Mouse (Mus musculus) CH12.LX (cell line): Measurements from ENCODE around the gene Gtpbp8. TPM values are rescaled to one million over a fixed set of nuclear protein-coding genes. Genes with fewer than 3 reads are reported as not detected.

Source experiments
- DNase-seq: peaks from one replicate; pipeline ENCODE4 v3.0.0-alpha.2; 2013; ENCODE audit errors: extremely low read depth
- H3K27ac ChIP-seq: 2 replicates; pipeline ENCODE4 v1.5.1; 2012; ENCODE audit warnings: low read depth, mild to moderate bottlenecking, control low read depth, moderate library complexity; ENCODE audit not compliant: insufficient read depth
- H3K27me3 ChIP-seq: replicated peaks from 2 replicates; pipeline ENCODE3; 2012; ENCODE audit warnings: inconsistent platforms
- H3K36me3 ChIP-seq, 2 experiments: replicated peaks in 1 of 2; 2 replicates each; pipeline versions ENCODE3 to v1.6.1; 2012; ENCODE audit warnings: inconsistent platforms in 1 of 2, low read length in 1 of 2, mild to moderate bottlenecking in 1 of 2, mixed read lengths in 1 of 2, moderate library complexity in 1 of 2; ENCODE audit not compliant: control insufficient read depth in 1 of 2, insufficient read depth in 1 of 2
- H3K4me1 ChIP-seq, 2 experiments: 2 replicates each; pipeline ENCODE4 v1.6.1; 2012; ENCODE audit warnings: inconsistent platforms in 1 of 2, moderate library complexity in 1 of 2; ENCODE audit not compliant: insufficient read depth in 2 of 2, control insufficient read depth in 1 of 2
- H3K4me2 ChIP-seq: 2 replicates; pipeline ENCODE4 v1.6.1; 2012; ENCODE audit warnings: low read depth, mild to moderate bottlenecking, control low read depth; ENCODE audit not compliant: poor library complexity, insufficient read depth, severe bottlenecking
- H3K4me3 ChIP-seq, 3 experiments: fragments of 150-350 bp in 1 of 3; sonication (generic) in 1 of 3; replicated peaks in 1 of 3; 2 replicates each; pipeline versions ENCODE3 to v1.5.1; 2011 to 2012; ENCODE audit warnings: low read depth in 2 of 3, low read length in 2 of 3, mild to moderate bottlenecking in 2 of 3, moderate library complexity in 2 of 3, control low read depth in 1 of 3, improper control_type of control experiment in 1 of 3, inconsistent platforms in 1 of 3, mixed read lengths in 1 of 3; ENCODE audit not compliant: poor library complexity in 1 of 3
- H3K79me2 ChIP-seq: replicated peaks from 2 replicates; pipeline ENCODE4 v1.6.1; 2012; ENCODE audit warnings: mild to moderate bottlenecking, moderate library complexity; ENCODE audit not compliant: control insufficient read depth, poor library complexity, insufficient read depth, severe bottlenecking; ENCODE audit errors: extremely low read depth
- H3K9ac ChIP-seq: 2 replicates; pipeline ENCODE4 v1.6.1; 2012; ENCODE audit warnings: low read depth, mild to moderate bottlenecking, control low read depth, moderate library complexity; ENCODE audit not compliant: insufficient read depth
- H3K9me3 ChIP-seq: replicated peaks from 2 replicates; pipeline ENCODE3; 2012; ENCODE audit warnings: low read length, inconsistent platforms, mixed read lengths
- BHLHE40 ChIP-seq: IDR thresholded peaks from 2 replicates; pipeline ENCODE4 v1.6.1; 2011; ENCODE audit warnings: mild to moderate bottlenecking, low read depth, low read length, improper control_type of control experiment
- CHD2 ChIP-seq: IDR thresholded peaks from 2 replicates; pipeline ENCODE4 v1.6.1; 2011; ENCODE audit warnings: low read length, improper control_type of control experiment
- CTCF ChIP-seq, 2 experiments: IDR thresholded peaks in 1 of 2; conservative IDR thresholded peaks in 1 of 2; 2 replicates each; pipeline ENCODE4 v1.5.1; 2011 to 2012; ENCODE audit warnings: low read depth in 2 of 2, low read length in 2 of 2, improper control_type of control experiment in 1 of 2, inconsistent platforms in 1 of 2, mild to moderate bottlenecking in 1 of 2, moderate library complexity in 1 of 2
- EP300 ChIP-seq: IDR thresholded peaks from 2 replicates; pipeline ENCODE4 v1.6.1; 2011; ENCODE audit warnings: low read length, improper control_type of control experiment
- ETS1 ChIP-seq: conservative IDR thresholded peaks from 2 replicates; pipeline ENCODE4 v1.6.1; 2012; ENCODE audit warnings: low read depth, mild to moderate bottlenecking, inconsistent platforms, low read length, improper control_type of control experiment, moderate library complexity
- GABPA ChIP-seq: IDR thresholded peaks from 2 replicates; pipeline ENCODE4 v1.6.1; 2012; ENCODE audit warnings: low read depth, low read length, improper control_type of control experiment, inconsistent platforms; ENCODE audit not compliant: insufficient replicate concordance
- IRF4 ChIP-seq: IDR thresholded peaks from 2 replicates; pipeline ENCODE4 v1.6.1; 2014; ENCODE audit warnings: low read depth, mild to moderate bottlenecking, inconsistent platforms, low read length, improper control_type of control experiment
- KAT2A ChIP-seq: IDR thresholded peaks from 2 replicates; pipeline ENCODE4 v1.6.1; 2012; ENCODE audit warnings: low read length, improper control_type of control experiment, inconsistent platforms; ENCODE audit not compliant: insufficient replicate concordance
- MAFK ChIP-seq: IDR thresholded peaks from 2 replicates; pipeline ENCODE4 v1.6.1; 2011; ENCODE audit warnings: low read length, improper control_type of control experiment; ENCODE audit not compliant: insufficient replicate concordance
- MAX ChIP-seq: IDR thresholded peaks from 2 replicates; pipeline ENCODE4 v1.6.1; 2011; ENCODE audit warnings: low read length, improper control_type of control experiment
- MAZ ChIP-seq: IDR thresholded peaks from 2 replicates; pipeline ENCODE4 v1.6.1; 2012; ENCODE audit warnings: low read depth, mild to moderate bottlenecking, inconsistent platforms, low read length, improper control_type of control experiment, moderate library complexity
- MYC ChIP-seq: IDR thresholded peaks from 2 replicates; pipeline ENCODE4 v1.6.1; 2011; ENCODE audit warnings: low read depth, mild to moderate bottlenecking, improper control_type of control experiment, low read length
- POLR2A ChIP-seq: IDR thresholded peaks from 2 replicates; pipeline ENCODE4 v1.6.1; 2011; ENCODE audit warnings: low read depth, mild to moderate bottlenecking, improper control_type of control experiment, low read length
- POLR2AphosphoS2 ChIP-seq: IDR thresholded peaks from 2 replicates; pipeline ENCODE4 v1.6.1; 2011; ENCODE audit warnings: low read depth, low read length, improper control_type of control experiment
- SIN3A ChIP-seq: IDR thresholded peaks from 2 replicates; pipeline ENCODE4 v1.6.1; 2012; ENCODE audit warnings: low read length, improper control_type of control experiment, inconsistent platforms
- TBP ChIP-seq: conservative IDR thresholded peaks from 2 replicates; pipeline ENCODE4 v1.6.1; 2011; ENCODE audit warnings: low read depth, low read length, improper control_type of control experiment
- USF2 ChIP-seq: conservative IDR thresholded peaks from 2 replicates; pipeline ENCODE4 v1.6.1; 2011; ENCODE audit warnings: low read depth, low read length, improper control_type of control experiment
- ZC3H11A ChIP-seq: IDR thresholded peaks from 2 replicates; pipeline ENCODE4 v1.6.1; 2012; ENCODE audit warnings: low read depth, mild to moderate bottlenecking, inconsistent platforms, low read length, improper control_type of control experiment
- ZMIZ1 ChIP-seq: IDR thresholded peaks from 2 replicates; pipeline ENCODE4 v1.6.1; 2012; ENCODE audit warnings: low read depth, mild to moderate bottlenecking, inconsistent platforms, low read length, improper control_type of control experiment
- ZNF384 ChIP-seq: IDR thresholded peaks from 2 replicates; pipeline ENCODE4 v1.6.1; 2012; ENCODE audit warnings: low read depth, low read length, improper control_type of control experiment, inconsistent platforms
- dilution Hi-C: fragments of 300-500 bp; cut with MboI; formaldehyde crosslinking; loops from 2 replicates; pipeline ENCODE4 v1.14.3; 2020; ENCODE audit warnings: low sequenced_read_pairs; ENCODE audit not compliant: extremely low pct_unique_long_range_greater_than_20kb, extremely low pct_ligation_motif_present
- in situ Hi-C: fragments of 300-500 bp; cut with MboI; formaldehyde crosslinking; loops from 3 replicates; pipeline ENCODE4 v1.14.3; 2019; ENCODE audit warnings: low sequenced_read_pairs, low pct_ligation_motif_present, low pct_unique_long_range_greater_than_20kb, mixed read lengths
- polyA plus RNA-seq: library from polyadenylated mRNA; unstranded; fragments of >175 nt; gene quantifications from 2 replicates; pipeline ENCODE4 v1.2.1, GENCODE M21; 2012; ENCODE audit warnings: low read depth; ENCODE audit not compliant: insufficient read length
- total RNA-seq, 2 experiments: library from RNA; depleted of rRNA; stranded (reverse); fragments of 300-350 nt in 1 of 2; fragments of >200 nt in 1 of 2; gene quantifications; 2 replicates each; pipeline ENCODE4 v1.2.3; 2012 to 2014

Gtpbp8 gene
- total and polyA plus RNA-seq, 3 experiments, result 20.9 to 38.8 (median 24.2) TPM

DNA sequence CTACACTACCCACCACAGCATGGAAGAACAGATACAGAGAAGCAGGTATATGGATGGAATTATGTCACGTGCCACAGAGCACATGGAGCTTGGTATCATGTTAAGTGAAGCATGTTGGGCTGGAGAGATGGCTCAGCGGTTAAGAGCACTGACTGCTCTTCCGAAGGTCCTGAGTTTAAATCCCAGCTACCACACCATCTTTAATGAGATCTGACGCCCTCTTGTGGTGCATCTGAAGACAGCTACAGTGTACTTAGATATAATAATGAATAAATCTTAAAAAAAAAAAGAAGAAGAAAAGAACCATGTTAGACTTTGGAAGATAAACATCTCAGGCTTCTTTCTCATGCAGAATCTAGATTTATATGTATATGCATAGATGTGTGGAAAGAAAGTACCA, 34.6 kb upstream of the Gtpbp8 start:
- no peak for DNase-seq
- Histone ChIP-seq H3K4me1 (no peaks in the 10 kb centered on the region), H3K79me2 (no peaks in the 10 kb centered on the region), H3K9ac (no peak overlapping the region), H3K27ac (no peak overlapping the region), H3K4me2 (no peak overlapping the region), H3K4me3 (no peak overlapping the region), H3K36me3 (no peaks in the 10 kb centered on the region), H3K27me3 (no peaks in the 10 kb centered on the region), H3K9me3 (no peaks in the 10 kb centered on the region)
- no peak for TF ChIP-seq ZMIZ1
- no peak for TF ChIP-seq MAZ
- 0 out of 2 replicates have a peak, but pooled peaks have one; percentile 20 for TF ChIP-seq ZNF384
- peak in 1 of 2 experiments; percentile 46; a peak in 2 of 4 replicates for TF ChIP-seq CTCF (conservative IDR thresholded peaks at IDR 0.05 in 1 of 2, IDR thresholded peaks at IDR 0.05 in 1 of 2; ENCODE audit: low read depth in 2 of 2, low read length in 2 of 2)
- dilution Hi-C loops, result no loop called here
- in situ Hi-C loops, result no loop called here

DNA sequence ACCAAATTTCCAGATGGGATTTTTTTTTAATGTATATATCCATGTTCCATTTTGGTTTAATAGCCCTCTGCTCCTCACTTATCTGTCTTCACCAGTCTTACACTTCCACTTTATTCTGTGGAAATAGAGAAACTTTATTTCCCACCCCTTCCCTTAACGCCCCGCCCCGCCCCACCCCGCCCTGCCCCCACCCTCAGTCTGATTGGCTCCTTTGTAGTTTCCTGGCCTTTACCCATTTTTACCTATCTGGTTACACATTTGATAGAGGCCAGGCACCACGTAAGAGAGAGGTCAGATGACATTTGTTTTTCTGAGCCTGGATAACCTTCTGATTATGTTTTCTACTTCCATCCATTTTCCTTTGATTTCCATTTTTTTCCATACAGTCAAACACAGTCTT, 33.3 kb upstream of the Gtpbp8 start:
- TF ChIP-seq SIN3A (0 out of 2 replicates have a peak, but pooled peaks have one; percentile 29), ZC3H11A (no peak), POLR2A (no peak), USF2 (no peak), CHD2 (0 out of 2 replicates have a peak, but pooled peaks have one; percentile 21), POLR2AphosphoS2 (no peak)
- no peak overlapping the region for H3K4me3 ChIP-seq
- H3K9ac ChIP-seq, result no peak overlapping the region; the same call in 1 of the 2 replicates
- no peak for DNase-seq
- H3K79me2 ChIP-seq, result no peaks in the 10 kb centered on the region
- H3K27ac ChIP-seq, result no peak overlapping the region
- peak overlapping the region; percentile 72; the same call in 1 of the 2 replicates for H3K4me2 ChIP-seq
- H3K36me3 ChIP-seq, result no peaks in the 10 kb centered on the region
- dilution Hi-C loops, result no loop called here
- in situ Hi-C loops, result no loop called here
- no peaks in the 10 kb centered on the region; a peak in 1 of 4 replicates for H3K4me1 ChIP-seq
- H3K9me3 ChIP-seq, result no peaks in the 10 kb centered on the region
- H3K27me3 ChIP-seq, result no peaks in the 10 kb centered on the region

DNA sequence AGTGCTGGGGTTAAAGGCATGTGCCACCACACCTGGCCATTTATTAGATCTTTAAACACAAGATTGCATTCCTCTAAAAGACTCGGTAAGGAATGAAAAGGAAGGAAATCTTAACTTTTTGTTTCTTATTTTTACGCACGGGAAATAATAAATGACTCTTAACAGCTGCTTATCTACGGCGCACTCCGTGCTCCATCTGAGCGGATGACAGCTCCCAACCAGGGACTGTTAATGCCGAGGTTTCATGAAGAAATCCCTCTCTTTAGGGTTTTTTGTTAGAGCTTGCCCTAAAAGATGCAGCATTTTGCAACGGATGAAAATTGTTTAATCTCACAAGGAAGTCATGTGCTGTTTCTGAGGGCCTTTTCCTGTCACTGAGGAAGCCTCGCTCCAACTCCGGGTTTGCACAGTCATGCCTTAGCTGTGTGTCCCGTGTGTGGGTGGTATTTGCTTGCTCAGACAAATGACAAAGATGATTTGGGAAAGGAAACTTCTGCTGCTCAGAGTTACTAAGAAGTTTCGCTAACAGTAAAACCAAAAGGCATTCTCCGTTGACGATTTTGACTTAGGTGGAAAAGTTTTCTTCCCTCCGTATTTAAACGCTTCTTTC, 32.5 kb upstream of the Gtpbp8 start:
- Histone ChIP-seq H3K79me2 (no peaks in the 10 kb centered on the region), H3K36me3 (no peaks in the 10 kb centered on the region), H3K9ac (peak overlapping the region; percentile 3), H3K27ac (0 out of 2 replicates have a peak overlapping the region, but pooled peaks have one; percentile 3), H3K27me3 (no peaks in the 10 kb centered on the region), H3K4me3 (peak overlapping the region in 2 of 3 experiments; percentile 1 to 10), H3K9me3 (no peaks in the 10 kb centered on the region), H3K4me2 (peak overlapping the region; percentile 63), H3K4me1 (peaks cover 0 to 7% of the 10 kb centered on the region in 2 experiments; a peak in 1 of 4 replicates)
- dilution Hi-C loops, result no loop called here
- in situ Hi-C loops, result no loop called here
- TF ChIP-seq ETS1, result peak; percentile 48; the same call in 1 of the 2 replicates
- TF ChIP-seq GABPA, result no peak
- TF ChIP-seq TBP, result 0 out of 2 replicates have a peak, but pooled peaks have one; percentile 31
- peak; percentile 83 for TF ChIP-seq MAFK
- TF ChIP-seq MAX, result peak; percentile 29; the same call in 1 of the 2 replicates
- 0 out of 2 replicates have a peak, but pooled peaks have one; percentile 36 for TF ChIP-seq MYC
- TF ChIP-seq ZNF384, result no peak
- no peak for TF ChIP-seq ZC3H11A
- no peak for TF ChIP-seq KAT2A
- peak; percentile 73 for TF ChIP-seq EP300
- peak; percentile 79 for TF ChIP-seq BHLHE40
- peak; percentile 50; the same call in 1 of the 2 replicates for TF ChIP-seq IRF4
- TF ChIP-seq POLR2A, result peak; percentile 37; the same call in 1 of the 2 replicates
- no peak for TF ChIP-seq SIN3A
- peak; percentile 64 for DNase-seq
